In the genomic region with DNA sequence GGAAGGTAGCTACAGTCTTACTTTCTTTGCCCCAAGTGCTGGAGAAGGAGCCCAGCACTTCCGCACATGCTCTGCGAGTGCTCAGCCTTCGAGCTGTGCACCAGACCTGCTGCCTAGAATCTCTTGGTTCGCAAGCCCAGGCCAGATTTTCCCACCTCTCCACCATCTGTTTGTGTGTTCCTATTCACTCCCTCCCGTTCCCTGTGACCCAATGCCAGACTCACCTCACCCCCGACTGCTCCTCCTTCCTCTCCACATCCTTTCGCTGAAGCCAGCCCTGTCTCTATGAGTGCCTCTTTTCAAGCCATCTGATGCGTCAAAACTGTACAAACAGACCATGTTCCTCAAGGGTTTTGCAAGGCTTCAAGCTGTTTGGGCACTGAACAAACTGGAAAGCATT, we compare ENCODE assay signal across 27 mouse cellular contexts. TPM values are rescaled to one million over a fixed set of nuclear protein-coding genes. Genes with fewer than 3 reads are reported as not detected.
A peak's percentile ranks its signal among the peaks of the same experiment; 100 is the strongest.
DNase-seq lines count a peak whose midpoint lies in the region; TF ChIP-seq lines count a peak whose summit lies in the region.
"Had no signal": no experiment of that assay in that cellular context is flagged by ENCODE, and none has a peak within 500 bp of the region (broad histone marks: within the 10 kb centered on the region; RNA-seq: fewer than 3 reads in every experiment).

No protein-coding gene starts in this region.

- no peak for TF ChIP-seq CTCF in cerebellum, adult 2 months (IDR thresholded peaks at IDR 0.05; ENCODE audit: borderline replicate concordance, insufficient read depth, low read depth, low read length)

- no peak overlapping the region for H3K4me3 ChIP-seq in cerebellum, adult 2 months (replicated peaks; ENCODE audit: insufficient read depth, low read depth, low read length)
- H3K4me3 ChIP-seq: embryonic facial prominence, embryonic 13.5 days; forebrain, embryonic 10.5 days; forebrain, embryonic 15.5 days; heart, embryonic 13.5 days; limb, embryonic 13.5 days; lung, embryonic 15.5 days; megakaryocyte, embryonic 14.5 days; midbrain, embryonic 12.5 days; neural tube, embryonic 13.5 days had no signal

- no peaks in the 10 kb centered on the region for H3K27me3 ChIP-seq in cerebellum, adult 2 months (ENCODE audit: control insufficient read depth, insufficient read depth, low read length)
- H3K27me3 ChIP-seq: forebrain, embryonic 15.5 days; limb, embryonic 13.5 days; lung, embryonic 15.5 days; midbrain, embryonic 12.5 days; neural tube, embryonic 13.5 days had no signal

- TF ChIP-seq POLR2A in cerebellum, adult 2 months (IDR thresholded peaks at IDR 0.05; ENCODE audit: borderline replicate concordance, insufficient read depth, low read length), result peak; percentile 13; the same call in 1 of the 2 replicates

- peak; percentile 44 for DNase-seq in left cerebral cortex, postnatal 4 days
- DNase-seq in left cerebral cortex, postnatal 36 days (ENCODE audit: low spot score in 2 of 2), result no peak
- DNase-seq in cerebellum, adult 2 months, result peak; percentile 88 to 96
- peak; percentile 89 to 90 for DNase-seq in cerebellum, postnatal 14 days
- no peak for DNase-seq in adrenal gland, adult 8-10 months
- no peak for DNase-seq in adrenal gland, postnatal 4 days (ENCODE audit: low spot score in 2 of 2)
- DNase-seq: adrenal gland, postnatal 36 days; B cell, adult 2 months; gastrocnemius, postnatal 25 days; heart, adult 11 months; heart, postnatal 10 days; kidney, adult 9 months; kidney, postnatal 10 days; lung, postnatal 4 days; right cerebral cortex, postnatal 4 days; thymus, adult 2 months; thymus, postnatal 4 days had no signal

- H3K27ac ChIP-seq in cerebellum, adult 2 months (ENCODE audit: insufficient read depth, low read length), result peak overlapping the region; percentile 84; the same call in 1 of the 2 replicates
- H3K27ac ChIP-seq: embryonic facial prominence, embryonic 13.5 days; forebrain, embryonic 10.5 days; forebrain, embryonic 15.5 days; heart, embryonic 13.5 days; hindbrain, embryonic 14.5 days; limb, embryonic 13.5 days; lung, embryonic 15.5 days; midbrain, embryonic 12.5 days; neural tube, embryonic 13.5 days had no signal

- peaks cover 74% of the 10 kb centered on the region for H3K4me1 ChIP-seq in cerebellum, adult 2 months (ENCODE audit: control insufficient read depth, insufficient read depth, low read length)
- H3K4me1 ChIP-seq: embryonic facial prominence, embryonic 13.5 days; forebrain, embryonic 15.5 days; heart, embryonic 13.5 days; limb, embryonic 13.5 days; lung, embryonic 15.5 days had no signal

- intact Hi-C loops in left cerebral cortex, postnatal 4 days (cut with DNase I), result no loop called here
- intact Hi-C loops in left cerebral cortex, postnatal 36 days (cut with DNase I), result no loop called here

- WGBS in cerebellum, adult 2 months, result 18% methylated on average over 8 of the region's 8 CpGs

RNA-seq across cellular contexts. Expression of a gene that starts 38.3 kb away (rescaled TPM):
- 100 to 1,000 TPM; 151 to 183 TPM for total RNA-seq in left cerebral cortex, postnatal 4 days (2021)
- 100 to 1,000 TPM; 219 to 272 TPM for total RNA-seq in left cerebral cortex, postnatal 36 days (2021)
- 220 and 260 TPM in 2 replicates for polyA plus RNA-seq in cerebellum, adult 2 months (2012; rRNA removed)
- 10 to 100 TPM in 3 of 4 experiments, 1 to 10 TPM in 1; 6.3 to 18.1 (median 11.8) TPM for total RNA-seq in adrenal gland, adult 8-10 months (2022)
- 10 to 100 TPM; 14.8 to 15.6 TPM for total RNA-seq in adrenal gland, postnatal 4 days (2021)

Comparison
In these comparisons a context has a peak if more than half of its experiments do, and no peak if none do; other contexts are left out.
1. DNase-seq: peak in left cerebral cortex, postnatal 4 days (single experiment), cerebellum, adult 2 months (2 of 2) and cerebellum, postnatal 14 days (2 of 2); none in left cerebral cortex, postnatal 36 days (0 of 2), adrenal gland, adult 8-10 months (single experiment) and adrenal gland, postnatal 4 days (0 of 2).
2. RNA of a gene that starts 38.3 kb away (total RNA-seq): 219 to 272 TPM in left cerebral cortex, postnatal 36 days and 151 to 183 TPM in left cerebral cortex, postnatal 4 days; 14.8 to 15.6 TPM in adrenal gland, postnatal 4 days and 6.3 to 18.1 TPM in adrenal gland, adult 8-10 months; every median in the first group is over 4 times any median in the second.